Mouse (Mus musculus): ENCODE results near the gene Grap.

Gene Grap

DNA sequence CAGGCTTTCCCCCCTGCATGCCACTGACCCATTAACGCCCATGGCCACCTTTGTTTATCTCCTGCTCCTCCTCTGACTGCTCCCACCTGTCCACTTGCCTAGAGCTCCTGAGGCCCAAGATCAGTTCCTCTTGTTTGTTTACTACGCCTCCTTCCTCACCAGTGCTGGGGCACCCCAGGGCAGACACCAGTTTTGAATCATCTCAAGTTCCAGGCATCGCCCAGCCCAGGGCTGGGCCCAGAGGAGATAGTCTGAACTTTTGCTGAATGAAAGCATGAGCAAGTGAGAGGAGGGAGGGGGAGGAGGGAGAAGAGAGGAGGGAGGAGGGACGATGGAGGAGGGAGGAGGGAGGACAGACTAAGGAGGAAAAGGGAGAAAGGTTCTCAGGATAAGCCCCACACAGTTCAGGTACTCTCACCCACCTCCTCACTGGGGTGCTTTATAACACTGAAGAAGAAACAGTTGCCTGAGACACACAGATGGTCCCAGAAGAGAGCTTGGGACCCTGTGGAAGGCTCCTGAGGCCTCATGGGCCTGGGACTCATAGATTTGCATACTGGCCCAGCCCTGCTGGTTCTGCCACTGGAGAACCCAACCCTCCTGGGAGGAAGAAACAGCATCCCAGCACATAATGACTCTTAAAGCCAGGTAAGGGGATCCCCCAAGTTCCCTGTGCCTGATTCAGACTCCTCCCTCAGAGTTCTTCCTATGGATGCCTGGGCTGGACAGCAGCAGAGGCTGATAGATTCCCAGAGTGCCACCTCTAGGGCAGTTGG, 26.2 kb downstream of the Grap start:
- DNase-seq (ENCODE audit: extremely low read depth, low read depth): no peak

DNA sequence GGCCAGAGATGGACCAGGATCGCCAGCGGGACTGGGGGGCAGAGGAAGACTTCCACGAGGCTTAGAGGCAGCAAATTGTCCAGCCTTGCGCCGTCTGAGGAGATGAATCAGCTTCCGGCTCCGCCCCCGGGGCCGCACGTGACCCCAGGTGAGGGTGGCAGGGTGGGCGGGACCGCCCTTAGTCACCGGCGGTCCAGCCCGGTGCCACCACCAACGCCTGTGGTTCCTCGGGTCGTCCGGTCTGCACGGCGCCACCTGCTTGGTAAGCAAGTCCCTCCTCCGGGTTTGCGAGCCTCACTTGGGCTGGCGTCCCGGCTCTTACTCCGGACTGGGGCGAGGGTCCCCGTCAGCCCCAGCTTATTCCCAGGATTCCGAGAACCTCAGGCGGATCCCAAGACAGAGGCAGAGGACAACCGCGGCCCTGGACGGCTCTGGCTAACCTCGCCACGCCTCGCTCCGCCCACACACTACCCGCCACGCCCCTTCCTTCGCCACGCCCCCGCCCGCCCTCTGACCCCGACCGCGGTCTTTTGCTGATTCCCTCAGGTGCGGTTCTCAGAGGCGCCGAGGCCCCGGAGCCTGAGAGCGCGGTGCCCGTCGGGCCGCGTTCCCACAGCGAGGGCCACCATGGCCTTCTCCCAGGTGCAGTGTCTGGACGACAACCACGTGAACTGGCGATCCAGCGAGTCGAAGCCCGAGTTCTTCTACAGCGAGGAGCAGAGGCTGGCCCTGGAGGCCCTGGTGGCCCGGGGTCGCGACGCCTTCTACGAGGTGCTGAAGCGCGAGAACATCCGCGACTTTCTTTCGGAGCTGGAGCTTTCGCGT, 31.1 kb downstream of the Grap start, which contains the start of gene Fam83g:
TSS of gene Fam83g (plus strand) at position 185 of the 825 bp plus-strand sequence.
- peak; percentile 17 for DNase-seq (ENCODE audit: extremely low read depth, low read depth)

DNA sequence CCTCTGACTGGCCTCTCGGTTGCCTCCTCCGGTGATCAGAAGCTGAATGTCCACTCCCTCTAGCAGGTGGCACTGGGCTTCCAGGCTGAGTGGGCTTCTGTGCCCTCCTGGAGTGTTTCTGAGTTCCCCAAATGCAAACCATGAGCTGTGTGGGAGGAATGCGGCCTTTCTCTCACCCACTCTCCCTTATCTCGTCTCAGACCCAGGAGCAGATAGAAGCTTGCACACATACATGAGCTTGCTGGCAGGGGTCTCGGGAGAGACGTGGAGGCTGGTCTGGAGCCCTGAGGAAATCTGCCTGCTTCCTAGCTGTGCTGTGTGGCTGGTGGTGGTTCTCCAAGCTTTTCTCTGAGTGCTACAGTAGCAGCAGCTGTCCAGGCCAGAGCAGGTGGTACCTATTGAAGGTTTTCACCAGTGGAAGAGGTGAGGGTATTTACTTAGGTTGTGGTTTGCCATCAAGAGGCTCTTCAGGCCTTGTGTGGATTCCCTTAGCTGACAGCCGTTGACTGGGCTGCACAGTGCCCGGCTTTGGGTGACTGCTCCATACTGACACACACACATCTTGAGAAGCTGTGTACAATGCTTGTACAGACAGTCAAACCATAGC, 32.2 kb downstream of the Grap start:
- no peak for DNase-seq (ENCODE audit: extremely low read depth, low read depth)

DNA sequence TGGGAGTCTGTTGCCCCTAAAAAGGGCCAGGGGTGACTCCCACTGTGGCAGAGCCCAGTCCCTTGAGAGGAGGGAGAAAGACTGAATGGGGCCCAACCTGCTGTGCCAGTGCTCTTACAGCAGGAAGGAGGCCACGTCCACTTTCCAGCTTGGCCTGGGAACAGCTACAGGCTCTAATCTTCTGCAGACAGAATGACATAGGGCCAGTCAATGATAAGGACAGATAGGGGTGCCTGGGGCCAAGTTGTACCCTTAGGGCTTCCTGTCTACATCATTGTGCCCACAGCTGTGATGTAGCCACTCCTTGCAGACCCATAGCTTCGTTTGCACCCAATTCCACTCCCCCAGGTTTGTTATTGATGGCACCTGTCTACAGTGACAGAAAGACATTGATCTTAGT, 33.1 kb downstream of the Grap start:
- DNase-seq (ENCODE audit: extremely low read depth, low read depth): no peak

DNA sequence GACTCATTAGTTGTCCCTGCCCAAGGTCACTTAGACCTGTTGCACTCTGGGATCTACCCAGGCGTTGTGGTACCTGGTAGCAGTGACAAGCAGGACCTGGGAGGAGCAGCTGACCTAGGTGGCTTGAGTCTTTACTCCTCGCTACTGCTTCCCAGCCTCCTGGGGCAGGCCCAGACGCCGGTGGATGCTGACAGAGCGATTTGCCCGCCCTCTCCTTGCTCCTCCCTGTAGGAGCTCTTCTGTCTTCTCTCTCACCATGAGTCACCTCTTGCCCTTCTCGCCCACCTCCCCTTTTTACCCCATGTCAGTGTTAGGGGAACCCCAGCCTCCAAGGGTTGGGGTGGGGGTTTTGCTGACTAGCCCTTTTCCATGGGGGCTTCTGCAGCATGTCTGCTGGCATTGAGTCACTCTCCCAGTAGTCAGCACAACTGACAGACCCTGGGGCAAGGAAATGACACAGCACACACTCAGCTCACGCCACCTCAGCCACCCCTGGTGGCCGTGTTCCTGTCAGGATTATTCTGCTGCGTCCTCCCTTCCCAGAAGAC, 33.9 kb downstream of the Grap start:
- DNase-seq (ENCODE audit: extremely low read depth, low read depth): no peak

DNA sequence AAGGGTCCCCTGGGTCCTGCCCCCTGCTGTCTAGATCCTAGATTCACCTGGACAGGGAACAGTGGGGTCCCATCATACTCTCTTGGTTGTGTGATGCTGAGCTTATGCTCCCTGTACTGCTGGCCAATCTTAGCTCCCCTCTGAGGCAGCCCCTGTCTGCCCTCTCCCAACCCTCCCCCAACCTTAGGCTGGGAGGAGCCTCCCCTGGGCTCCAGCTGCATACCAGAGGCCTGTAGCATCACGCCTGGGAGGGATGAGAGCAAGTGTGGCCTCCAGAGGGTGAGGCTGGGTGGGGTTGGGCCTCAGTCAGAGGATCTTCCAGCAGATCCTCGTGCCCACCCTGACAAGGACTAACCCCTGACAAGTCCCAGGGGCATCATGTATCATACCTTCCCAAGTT, 34.5 kb downstream of the Grap start:
- DNase-seq (ENCODE audit: extremely low read depth, low read depth): no peak

DNA sequence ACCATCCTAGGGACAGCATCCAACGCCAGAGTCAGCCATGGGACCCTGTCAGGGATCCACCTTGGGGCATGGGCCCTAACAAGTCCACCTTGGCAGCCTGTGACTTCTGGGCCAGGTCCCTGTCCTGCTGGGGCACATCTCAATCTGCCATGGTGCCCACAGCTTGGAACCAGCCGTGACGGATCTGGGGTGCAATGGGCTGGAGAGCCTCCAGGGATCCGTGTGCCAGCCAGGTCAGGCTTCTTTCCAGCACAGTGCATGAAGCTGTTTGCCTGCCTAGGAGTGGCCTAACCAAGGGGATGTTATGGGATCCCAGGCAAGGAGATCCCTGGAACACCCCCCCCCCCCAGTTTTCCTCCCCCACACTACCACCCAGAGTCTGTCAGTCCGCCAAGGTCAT, 39.9 kb downstream of the Grap start:
- DNase-seq (ENCODE audit: extremely low read depth, low read depth): no peak

DNA sequence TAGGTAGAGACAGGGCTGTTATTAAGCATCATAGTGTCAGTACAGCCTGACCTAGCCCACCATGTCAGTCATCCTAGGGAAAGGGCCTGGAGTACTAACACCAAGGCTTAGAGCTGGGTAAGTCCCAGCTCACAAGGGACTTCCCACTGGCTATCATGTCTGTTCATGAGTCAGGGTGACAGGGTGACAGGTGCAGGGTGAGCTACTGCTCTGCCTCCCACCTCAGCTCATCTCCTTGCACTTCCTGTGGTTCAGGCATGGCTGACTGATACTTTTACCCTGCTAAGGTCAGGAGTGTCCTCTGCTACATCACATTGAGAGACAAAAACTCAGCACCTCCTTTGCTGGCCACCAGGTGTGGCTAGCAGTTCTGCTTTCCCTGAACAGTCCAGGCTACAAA, 45.8 kb downstream of the Grap start:
- DNase-seq (ENCODE audit: extremely low read depth, low read depth): no peak

DNA sequence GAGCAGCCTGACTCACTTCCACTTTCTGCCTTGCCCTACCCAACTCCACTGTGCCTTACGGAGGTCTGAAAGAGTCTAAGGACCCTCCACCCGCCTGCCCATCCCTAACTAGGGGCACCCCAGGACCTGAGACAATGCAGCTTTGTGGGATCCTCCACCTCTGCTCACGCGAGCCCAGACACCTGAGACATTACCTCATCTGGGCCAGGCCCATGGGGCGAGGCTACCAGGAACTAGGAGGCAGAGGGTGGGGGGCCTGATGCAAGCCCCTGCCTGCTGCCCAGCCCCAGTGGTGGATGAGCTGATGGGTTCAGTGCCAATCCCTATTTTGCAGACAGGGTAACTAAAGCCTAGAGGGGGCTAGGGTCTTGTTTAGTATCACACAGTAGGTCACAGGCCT, 46.4 kb downstream of the Grap start:
- DNase-seq (ENCODE audit: extremely low read depth, low read depth): no peak

DNA sequence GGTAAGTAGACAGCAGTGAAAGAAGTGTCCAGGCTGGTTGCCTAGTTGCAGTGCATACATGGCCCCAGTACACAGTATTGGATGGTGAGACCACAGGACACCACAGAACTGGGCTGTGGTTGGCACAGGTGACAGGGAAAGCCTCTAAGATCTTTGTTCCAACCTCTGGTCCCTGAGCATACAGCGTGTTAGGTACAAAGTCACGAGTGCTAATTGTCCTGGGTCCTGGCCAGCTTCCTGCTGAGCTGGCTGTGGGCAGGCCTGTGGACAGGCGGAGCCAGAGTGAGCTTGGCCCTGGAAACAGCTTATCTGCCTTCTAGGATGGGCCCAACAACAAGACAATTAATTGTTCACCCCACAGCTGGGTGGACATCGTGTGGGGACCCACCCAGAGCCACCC, 46.9 kb downstream of the Grap start:
- no peak for DNase-seq (ENCODE audit: extremely low read depth, low read depth)

DNA sequence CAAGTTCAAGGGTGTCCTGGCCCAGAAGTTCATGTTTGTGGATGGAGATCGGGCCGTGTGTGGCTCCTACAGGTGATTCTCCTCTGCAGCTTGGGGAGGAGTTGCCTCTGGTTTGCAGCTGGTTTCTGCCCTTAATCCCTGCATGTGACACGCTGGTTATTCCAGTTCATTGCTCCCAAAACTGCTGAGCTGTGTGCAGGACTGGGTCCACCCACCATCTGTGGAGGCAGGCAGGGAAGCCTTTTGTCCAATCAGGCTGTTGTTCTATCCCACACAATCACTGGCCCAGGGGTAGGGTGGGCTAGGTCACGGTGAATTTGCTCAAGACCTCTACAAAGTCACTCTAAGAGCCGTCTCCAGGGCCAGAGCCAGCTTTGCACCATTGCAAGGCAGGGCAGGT, 48.6 kb downstream of the Grap start:
- DNase-seq (ENCODE audit: extremely low read depth, low read depth): no peak

DNA sequence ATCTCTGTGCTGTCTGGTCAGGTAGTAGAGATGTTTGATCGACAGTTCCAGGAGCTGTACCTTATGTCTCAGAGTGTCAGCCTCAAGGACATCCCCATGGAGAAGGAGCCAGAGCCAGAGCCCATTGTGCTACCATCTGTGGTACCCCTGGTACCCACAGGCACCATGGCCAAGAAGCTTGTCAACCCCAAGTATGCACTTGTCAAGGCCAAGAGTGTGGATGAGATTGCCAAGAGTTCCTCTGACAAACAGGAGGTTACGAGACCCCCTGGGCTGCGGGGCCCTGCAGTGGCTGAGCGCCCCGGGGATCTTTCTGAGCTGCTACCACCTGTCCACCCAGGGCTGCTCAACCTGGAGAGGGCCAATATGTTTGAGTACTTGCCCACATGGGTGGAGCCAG, 49.4 kb downstream of the Grap start:
- DNase-seq (ENCODE audit: extremely low read depth, low read depth): no peak

DNA sequence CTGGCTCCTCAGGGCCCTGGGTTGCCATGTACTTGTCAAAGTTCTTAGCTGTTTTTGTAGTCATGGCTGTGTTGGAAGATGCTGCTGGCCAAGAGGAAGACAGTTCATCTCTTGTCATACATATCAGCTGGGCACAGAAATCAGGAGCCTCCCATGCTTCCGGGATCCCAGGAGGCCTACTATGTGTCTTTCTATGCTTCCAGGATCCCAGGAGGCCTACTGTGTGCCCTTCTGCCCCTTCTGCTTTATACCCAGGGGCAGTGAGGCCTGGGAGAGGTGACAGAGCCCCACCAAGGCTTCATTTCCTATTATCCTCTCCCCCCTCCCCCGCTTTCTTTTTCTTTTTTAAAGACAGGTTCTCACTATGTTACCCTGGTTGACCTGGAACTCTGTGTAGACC, 52.5 kb downstream of the Grap start:
- DNase-seq (ENCODE audit: extremely low read depth, low read depth): no peak

DNA sequence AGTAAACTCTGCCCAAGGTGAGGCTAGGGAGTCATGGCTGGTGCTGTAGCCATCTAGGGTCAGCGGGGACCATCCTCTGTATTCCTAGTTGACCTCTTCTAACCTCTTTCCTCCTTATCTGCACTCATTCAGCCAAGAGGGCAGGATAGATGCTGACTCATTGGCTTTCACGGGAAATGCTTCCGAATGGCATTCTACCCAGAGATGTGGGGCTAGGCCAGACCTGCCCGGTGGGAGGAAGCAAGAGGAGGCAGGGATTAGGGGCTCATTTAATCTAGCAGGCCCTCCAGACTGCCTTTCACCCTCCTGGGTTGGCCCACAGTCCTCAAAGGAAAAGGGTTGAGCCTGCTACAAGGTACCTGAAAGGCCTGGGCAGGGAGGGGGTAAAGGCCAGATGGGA, 53.2 kb downstream of the Grap start:
- no peak for DNase-seq (ENCODE audit: extremely low read depth, low read depth)

DNA sequence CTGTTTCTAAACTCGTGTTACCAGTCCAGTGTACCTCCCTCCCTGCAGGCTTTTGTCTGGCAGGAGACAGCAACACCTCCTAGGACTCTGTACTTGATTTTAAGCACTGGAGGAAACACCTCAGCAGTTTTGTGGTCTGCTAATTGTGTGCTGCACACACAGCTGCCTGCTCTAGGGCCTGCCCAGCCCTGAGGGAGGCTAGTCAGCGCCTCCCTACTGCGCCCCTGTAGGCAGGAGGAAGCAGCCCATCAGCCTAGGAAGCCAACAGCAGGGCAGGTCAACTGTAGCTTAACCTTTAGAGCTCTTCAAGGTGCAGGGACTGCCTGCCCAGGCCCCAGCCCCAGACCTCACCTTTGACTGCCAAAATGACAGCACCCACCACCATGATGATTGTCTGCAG, 55.9 kb downstream of the Grap start:
- no peak for DNase-seq (ENCODE audit: extremely low read depth, low read depth)

DNA sequence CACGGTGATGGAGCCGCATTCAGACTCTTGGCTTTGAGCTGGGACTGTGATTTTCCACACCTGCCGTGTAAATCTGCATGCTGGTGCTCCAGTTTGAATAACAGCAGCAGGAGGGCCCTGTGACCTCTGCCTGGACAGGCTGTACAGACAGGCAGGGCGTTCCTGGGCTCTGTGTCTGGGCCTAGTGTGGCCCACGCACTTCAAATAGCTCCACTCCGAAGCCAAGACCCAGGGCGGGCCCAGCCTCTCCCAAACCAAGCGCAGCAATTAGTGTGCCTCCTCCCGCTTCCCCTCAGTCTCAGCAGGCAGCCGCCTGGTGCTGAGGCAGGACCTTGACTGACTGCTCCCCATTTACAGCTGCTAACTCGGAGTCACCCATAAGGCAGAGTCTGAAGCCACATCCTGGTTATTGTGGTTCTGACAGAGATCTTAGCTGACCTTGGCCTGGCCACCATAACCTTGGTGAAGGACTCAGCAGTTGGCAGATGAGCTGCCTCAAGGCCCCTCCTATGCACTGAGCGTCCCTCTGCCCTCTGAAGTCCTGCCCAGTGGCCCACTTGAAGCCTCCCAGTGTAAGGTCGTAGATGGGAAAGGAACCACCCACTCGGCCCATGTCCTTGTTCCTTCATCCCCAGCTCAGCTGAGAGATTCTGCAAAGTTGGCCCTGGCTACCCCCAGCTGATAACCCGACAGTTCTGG, 60.2 kb downstream of the Grap start:
- DNase-seq (ENCODE audit: extremely low read depth, low read depth): no peak

DNA sequence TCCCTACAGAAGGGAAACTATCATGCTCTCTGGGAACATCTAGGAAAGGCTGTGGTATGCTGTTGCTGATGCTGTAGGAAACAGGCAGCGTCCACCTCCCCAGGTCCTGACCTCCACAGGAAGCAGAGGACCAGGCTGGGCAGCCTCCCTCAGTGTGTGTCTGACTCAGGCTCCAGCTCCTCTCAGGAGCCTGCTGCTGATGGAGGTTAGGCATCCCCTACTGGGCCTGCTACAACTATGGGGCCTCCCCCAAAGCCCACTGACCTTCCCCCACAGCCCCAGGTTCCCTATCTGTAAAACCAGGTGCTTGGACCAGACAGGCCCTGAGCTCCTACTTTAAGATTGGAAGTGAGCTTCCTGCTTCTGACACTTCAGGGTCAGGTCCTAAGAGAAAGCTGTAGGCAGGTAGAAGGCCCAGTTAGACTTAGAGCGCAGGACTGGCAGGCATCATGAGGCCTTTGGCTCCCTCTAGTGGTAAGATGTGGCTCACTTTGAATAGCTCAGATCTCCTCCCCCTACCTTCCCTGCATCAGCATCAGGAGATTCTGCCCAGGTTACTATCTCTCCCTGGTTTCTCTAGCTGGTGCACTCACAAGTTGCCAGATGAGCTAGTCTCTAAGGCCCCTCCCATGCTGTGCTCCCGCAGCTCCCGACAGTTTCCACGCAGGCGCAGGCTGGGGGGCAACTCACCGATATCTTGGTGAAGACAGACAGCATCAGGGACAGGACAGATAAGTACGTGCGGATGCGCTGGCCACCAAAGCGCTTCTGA, 61.5 kb downstream of the Grap start:
- DNase-seq (ENCODE audit: extremely low read depth, low read depth): peak; percentile 81

DNA sequence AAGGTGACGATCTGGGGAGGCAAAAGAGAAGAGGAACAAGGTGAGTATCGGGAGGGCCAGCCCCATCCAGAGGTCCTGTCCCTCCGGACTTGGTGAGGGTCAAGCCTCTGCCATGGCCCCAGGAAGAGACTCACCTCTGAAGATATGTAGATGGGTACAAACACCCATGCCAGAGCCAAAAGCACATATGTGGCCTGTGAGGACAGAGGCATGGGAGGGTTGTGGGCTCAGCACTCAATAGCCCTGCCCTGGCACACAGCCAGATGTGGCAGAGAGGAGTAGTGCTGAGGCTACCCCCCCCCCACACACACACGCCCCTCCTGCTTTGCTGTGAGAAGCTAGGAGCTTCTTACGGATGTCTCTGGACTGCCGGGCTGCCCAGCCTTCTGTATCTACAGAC, 62.1 kb downstream of the Grap start:
- no peak for DNase-seq (ENCODE audit: extremely low read depth, low read depth)

DNA sequence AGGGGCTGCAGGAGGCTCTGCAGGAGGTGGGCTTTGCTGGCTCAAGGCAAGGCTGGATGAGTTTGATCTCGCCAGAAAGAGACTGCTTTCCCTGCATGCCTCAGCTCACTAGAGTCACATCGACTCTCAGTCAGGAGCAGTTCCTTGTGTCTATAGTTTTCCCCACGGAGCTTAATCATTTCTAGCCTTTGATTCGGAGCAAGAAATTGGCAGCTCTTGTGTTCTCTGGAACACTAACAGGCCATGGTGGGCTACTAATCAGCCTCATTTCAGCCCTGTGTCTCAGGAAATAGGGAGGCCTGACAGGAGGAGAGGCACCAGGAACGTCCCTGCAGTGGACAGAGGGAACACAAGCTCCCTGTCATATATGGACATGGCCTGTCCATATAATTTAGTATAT, 64.9 kb downstream of the Grap start:
- DNase-seq (ENCODE audit: extremely low read depth, low read depth): no peak

DNA sequence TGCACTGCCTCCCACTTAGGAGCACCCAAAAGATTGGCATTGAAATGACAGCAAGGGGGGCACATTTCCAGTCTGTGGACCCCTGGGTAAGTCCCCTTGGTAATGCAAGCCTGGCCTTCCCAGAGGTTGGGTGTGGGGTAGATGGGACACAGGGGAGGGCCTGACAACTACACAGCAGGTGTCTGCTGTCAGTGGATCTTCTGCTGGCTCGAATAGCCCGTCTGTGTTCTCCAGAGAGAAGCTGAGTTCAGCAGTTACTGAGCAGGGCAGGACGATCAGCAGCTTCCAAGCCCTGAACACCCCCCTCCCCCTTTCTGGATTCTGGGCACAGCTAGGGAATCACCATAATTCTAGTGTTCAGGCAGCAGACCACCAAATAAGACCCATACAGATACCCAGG, 66.3 kb downstream of the Grap start:
- DNase-seq (ENCODE audit: extremely low read depth, low read depth): no peak

DNA sequence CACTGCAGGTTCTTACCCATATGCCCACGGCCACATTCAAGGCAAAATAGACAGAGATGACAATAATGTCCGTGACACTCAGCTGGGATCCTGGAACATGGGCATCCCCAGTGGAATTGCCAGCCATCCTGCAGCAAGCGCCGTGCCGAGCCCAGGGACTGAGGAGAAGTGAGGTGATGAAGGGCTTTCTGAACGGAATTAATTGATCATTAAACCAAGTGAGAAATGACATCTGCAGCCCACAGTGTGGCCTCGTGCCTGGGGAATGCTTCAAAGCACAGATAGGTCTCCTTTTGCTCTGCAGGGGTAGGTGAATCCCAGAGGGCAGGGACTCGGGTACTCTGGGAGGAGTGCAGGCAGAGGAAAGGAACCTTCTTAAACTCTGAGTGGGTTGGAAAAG, 66.8 kb downstream of the Grap start:
- DNase-seq (ENCODE audit: extremely low read depth, low read depth): no peak
